Mouse (Mus musculus) myocyte (in vitro differentiated cells): ENCODE measurements at regions not wholly inside any gene's neighbourhood (a gene's known extent, or its start where the extent isn't known, plus 50 kb on each side); places are given as distances from the start of the nearest gene placed in this dataset.

Experiments used
- H3K27me3 ChIP-seq: one replicate; pipeline ENCODE4 v1.6.1; 2011; ENCODE audit not compliant: control insufficient read depth, insufficient read depth, insufficient read length
- H3K36me3 ChIP-seq: one replicate; pipeline ENCODE4 v1.6.1; 2011; ENCODE audit not compliant: control insufficient read depth, insufficient read depth
- H3K4me2 ChIP-seq: one replicate; pipeline ENCODE4 v1.6.1; 2011; ENCODE audit warnings: low read depth, control low read depth
- H3K4me3 ChIP-seq: one replicate; pipeline ENCODE4 v1.5.1; 2011; ENCODE audit warnings: mild to moderate bottlenecking, control low read depth, moderate library complexity
- H3K79me2 ChIP-seq: one replicate; pipeline ENCODE4 v1.6.1; 2011; ENCODE audit not compliant: control insufficient read depth, insufficient read depth
- H3ac ChIP-seq: one replicate; pipeline ENCODE4 v1.6.1; 2011; ENCODE audit not compliant: control insufficient read depth, insufficient read length
- CEBPB ChIP-seq: IDR thresholded peaks from 2 replicates; pipeline ENCODE4 v1.6.1; 2011; ENCODE audit warnings: mild to moderate bottlenecking, moderate library complexity; ENCODE audit not compliant: poor library complexity, insufficient read depth, severe bottlenecking
- E2F4 ChIP-seq: IDR thresholded peaks from one replicate; pipeline ENCODE4 v1.6.1; 2011; ENCODE audit warnings: mild to moderate bottlenecking, control low read depth, moderate library complexity; ENCODE audit not compliant: insufficient read depth
- MAX ChIP-seq: IDR thresholded peaks from one replicate; pipeline ENCODE4 v1.6.1; 2011; ENCODE audit warnings: low read depth, mild to moderate bottlenecking, control low read depth
- MYOD1 ChIP-seq, 3 experiments: IDR thresholded peaks; one replicate each; pipeline ENCODE4 v1.6.1; 2011; ENCODE audit warnings: control low read depth in 2 of 3, low read depth in 2 of 3, mild to moderate bottlenecking in 2 of 3, moderate library complexity in 1 of 3; ENCODE audit not compliant: insufficient read length in 2 of 3, control insufficient read depth in 1 of 3
- MYOG ChIP-seq, 3 experiments: IDR thresholded peaks; one replicate each; pipeline ENCODE4 v1.6.1; 2011; ENCODE audit warnings: control low read depth in 2 of 3, low read depth in 2 of 3, mild to moderate bottlenecking in 2 of 3; ENCODE audit not compliant: insufficient read length in 2 of 3, control insufficient read depth in 1 of 3, insufficient read depth in 1 of 3
- POLR2A ChIP-seq: IDR thresholded peaks from one replicate; pipeline ENCODE4 v1.6.1; 2011; ENCODE audit warnings: low read depth, mild to moderate bottlenecking, control low read depth, moderate library complexity; ENCODE audit not compliant: insufficient read length
- POLR2AphosphoS2 ChIP-seq: IDR thresholded peaks from one replicate; pipeline ENCODE4 v1.6.1; 2011; ENCODE audit warnings: low read depth, control low read depth; ENCODE audit not compliant: insufficient read length
- REST ChIP-seq: IDR thresholded peaks from one replicate; pipeline ENCODE4 v1.6.1; 2011; ENCODE audit warnings: mild to moderate bottlenecking, control low read depth, moderate library complexity; ENCODE audit not compliant: insufficient read depth, insufficient read length
- SRF ChIP-seq: IDR thresholded peaks from one replicate; pipeline ENCODE4 v1.6.1; 2011; ENCODE audit warnings: low read depth; ENCODE audit not compliant: control insufficient read depth, insufficient read length
- TCF12 ChIP-seq: IDR thresholded peaks from one replicate; pipeline ENCODE4 v1.6.1; 2011; ENCODE audit warnings: mild to moderate bottlenecking, control low read depth; ENCODE audit not compliant: poor library complexity, insufficient read depth, severe bottlenecking
- TCF3 ChIP-seq: IDR thresholded peaks from one replicate; pipeline ENCODE4 v1.6.1; 2011; ENCODE audit warnings: low read depth, control low read depth; ENCODE audit not compliant: insufficient read length
- USF1 ChIP-seq: IDR thresholded peaks from one replicate; pipeline ENCODE4 v1.6.1; 2011; ENCODE audit warnings: low read depth, mild to moderate bottlenecking, control low read depth, moderate library complexity

DNA sequence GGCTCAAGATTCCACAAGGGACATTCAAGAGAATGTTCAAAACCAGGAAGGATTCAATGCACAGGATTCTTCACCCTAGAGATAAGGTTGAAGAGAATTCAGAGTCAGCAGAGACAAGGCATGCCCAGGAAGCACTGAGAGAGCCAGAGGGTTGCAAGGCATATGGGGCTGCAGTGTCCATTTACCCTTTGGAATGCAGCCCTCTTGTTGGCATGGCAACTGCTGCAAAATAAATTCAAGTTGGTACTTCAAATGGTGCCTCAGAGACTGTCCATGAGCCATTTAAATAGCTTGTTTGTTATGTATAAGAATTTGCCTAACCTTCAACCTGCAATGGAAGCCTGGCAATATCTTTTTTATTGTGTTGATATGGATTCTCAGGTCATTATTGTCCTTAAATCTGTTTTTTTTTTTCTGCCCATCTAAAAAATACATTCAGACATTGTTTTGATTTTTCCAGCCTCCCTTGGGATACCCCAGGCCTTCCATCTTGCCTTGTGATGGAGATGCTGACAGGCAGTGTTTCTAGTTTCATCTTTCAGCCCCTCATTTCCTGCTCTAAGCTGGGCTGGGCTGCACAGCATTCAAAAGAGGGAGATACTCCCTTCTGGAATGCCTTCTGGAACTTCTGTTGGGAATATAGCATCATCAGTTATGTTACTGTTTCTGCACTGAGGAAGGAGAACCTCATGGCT, 791.9 kb upstream of the 4930452B06Rik start:
- H3K27me3 ChIP-seq, result no peaks in the 10 kb centered on the region
- no peaks in the 10 kb centered on the region for H3K79me2 ChIP-seq
- no peaks in the 10 kb centered on the region for H3K36me3 ChIP-seq
- no peak overlapping the region for H3ac ChIP-seq
- H3K4me3 ChIP-seq, result no peak overlapping the region
- no peak for TF ChIP-seq POLR2AphosphoS2
- TF ChIP-seq REST, result no peak
- TF ChIP-seq MYOD1 (IDR thresholded peaks at IDR 0.05; ENCODE audit: control insufficient read depth in 1 of 3, insufficient read length in 2 of 3, low read depth in 2 of 3), result no peak
- no peak for TF ChIP-seq CEBPB
- no peak for TF ChIP-seq E2F4
- TF ChIP-seq TCF3, result no peak
- H3K4me2 ChIP-seq, result no peak overlapping the region

- H3K4me2 ChIP-seq, result no peak overlapping the region
- H3K79me2 ChIP-seq, result no peaks in the 10 kb centered on the region
- no peaks in the 10 kb centered on the region for H3K27me3 ChIP-seq
- TF ChIP-seq TCF3 (no peak), SRF (no peak), MAX (no peak), MYOD1 (IDR thresholded peaks at IDR 0.05; ENCODE audit: control insufficient read depth in 1 of 3, insufficient read length in 2 of 3, low read depth in 2 of 3) (no peak), TCF12 (no peak), MYOG (IDR thresholded peaks at IDR 0.05; ENCODE audit: control insufficient read depth in 1 of 3, insufficient read depth in 1 of 3, insufficient read length in 2 of 3, low read depth in 2 of 3) (no peak), REST (no peak), E2F4 (no peak)
- no peak overlapping the region for H3ac ChIP-seq
- H3K4me3 ChIP-seq, result no peak overlapping the region
- H3K36me3 ChIP-seq, result no peaks in the 10 kb centered on the region
Measured at GRCm38 (mm10) chr14:9455986-9456385, 789.9 kb upstream of the 4930452B06Rik start.

GRCm38 (mm10) chr14:9449942-9450341, 783.9 kb upstream of the 4930452B06Rik start:
- no peak overlapping the region for H3K4me3 ChIP-seq
- H3K36me3 ChIP-seq, result no peaks in the 10 kb centered on the region
- H3K79me2 ChIP-seq, result no peaks in the 10 kb centered on the region
- H3ac ChIP-seq, result no peak overlapping the region
- H3K27me3 ChIP-seq, result no peaks in the 10 kb centered on the region
- no peak overlapping the region for H3K4me2 ChIP-seq
- TF ChIP-seq MYOG (IDR thresholded peaks at IDR 0.05; ENCODE audit: control insufficient read depth in 1 of 3, insufficient read depth in 1 of 3, insufficient read length in 2 of 3, low read depth in 2 of 3), result no peak
- no peak for TF ChIP-seq REST
- no peak for TF ChIP-seq POLR2A
- TF ChIP-seq SRF, result no peak

- Histone ChIP-seq H3K79me2 (no peaks in the 10 kb centered on the region), H3ac (no peak overlapping the region), H3K27me3 (no peaks in the 10 kb centered on the region), H3K4me3 (no peak overlapping the region), H3K36me3 (no peaks in the 10 kb centered on the region), H3K4me2 (no peak overlapping the region)
- no peak for TF ChIP-seq POLR2A
- TF ChIP-seq MYOD1 (IDR thresholded peaks at IDR 0.05; ENCODE audit: control insufficient read depth in 1 of 3, insufficient read length in 2 of 3, low read depth in 2 of 3), result no peak
- TF ChIP-seq E2F4, result no peak
- no peak for TF ChIP-seq POLR2AphosphoS2
- no peak for TF ChIP-seq CEBPB
- TF ChIP-seq SRF, result no peak
- TF ChIP-seq USF1, result no peak
- TF ChIP-seq TCF12, result no peak
- no peak for TF ChIP-seq REST
- no peak for TF ChIP-seq MAX
- TF ChIP-seq TCF3, result no peak
- TF ChIP-seq MYOG (IDR thresholded peaks at IDR 0.05; ENCODE audit: control insufficient read depth in 1 of 3, insufficient read depth in 1 of 3, insufficient read length in 2 of 3, low read depth in 2 of 3), result no peak
Measured at GRCm38 (mm10) chr14:9437896-9438295, 771.9 kb upstream of the 4930452B06Rik start.

DNA sequence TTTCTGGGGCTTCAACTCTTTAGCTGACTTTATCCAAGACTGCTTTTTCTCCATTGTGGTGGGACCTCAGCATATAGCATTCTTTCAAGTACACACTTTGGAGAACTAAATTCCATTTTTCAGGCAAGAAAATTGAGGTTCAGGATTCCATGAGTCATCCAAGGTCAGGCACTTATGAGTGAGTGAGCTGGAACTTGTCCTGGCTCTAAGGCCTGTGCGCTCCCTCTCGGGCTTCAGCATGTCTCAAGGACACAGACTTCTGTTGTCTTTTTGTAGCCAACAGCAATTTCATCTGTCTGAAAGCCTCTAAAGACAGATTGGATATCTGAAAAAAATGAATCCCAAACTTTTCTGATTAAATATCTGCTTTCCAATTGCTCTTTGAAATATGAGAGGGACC, 769.1 kb upstream of the 4930452B06Rik start:
- Histone ChIP-seq H3K4me3 (no peak overlapping the region), H3ac (no peak overlapping the region), H3K79me2 (no peaks in the 10 kb centered on the region), H3K27me3 (no peaks in the 10 kb centered on the region), H3K36me3 (no peaks in the 10 kb centered on the region), H3K4me2 (no peak overlapping the region)
- TF ChIP-seq USF1, result no peak
- TF ChIP-seq E2F4, result no peak
- no peak for TF ChIP-seq POLR2A
- TF ChIP-seq MYOG (IDR thresholded peaks at IDR 0.05; ENCODE audit: control insufficient read depth in 1 of 3, insufficient read depth in 1 of 3, insufficient read length in 2 of 3, low read depth in 2 of 3), result no peak
- no peak for TF ChIP-seq SRF
- TF ChIP-seq TCF3, result no peak
- no peak for TF ChIP-seq CEBPB
- TF ChIP-seq MYOD1 (IDR thresholded peaks at IDR 0.05; ENCODE audit: control insufficient read depth in 1 of 3, insufficient read length in 2 of 3, low read depth in 2 of 3), result no peak
- no peak for TF ChIP-seq POLR2AphosphoS2
- no peak for TF ChIP-seq TCF12
- TF ChIP-seq REST, result no peak
- TF ChIP-seq MAX, result no peak
